Mouse (Mus musculus): ENCODE data around the gene Prickle1.

- TF ChIP-seq CTCF (IDR thresholded peaks at IDR 0.05; ENCODE audit: low read depth, low read length) (no peak), POLR2A (IDR thresholded peaks at IDR 0.05; ENCODE audit: borderline replicate concordance, low read depth, low read length) (no peak)
Observed at GRCm38 (mm10) chr15:93504808-93505207, 90.9 kb downstream of the Prickle1 start.
